Mouse (Mus musculus): ENCODE measurements around the gene Hist1h4m.

DNA sequence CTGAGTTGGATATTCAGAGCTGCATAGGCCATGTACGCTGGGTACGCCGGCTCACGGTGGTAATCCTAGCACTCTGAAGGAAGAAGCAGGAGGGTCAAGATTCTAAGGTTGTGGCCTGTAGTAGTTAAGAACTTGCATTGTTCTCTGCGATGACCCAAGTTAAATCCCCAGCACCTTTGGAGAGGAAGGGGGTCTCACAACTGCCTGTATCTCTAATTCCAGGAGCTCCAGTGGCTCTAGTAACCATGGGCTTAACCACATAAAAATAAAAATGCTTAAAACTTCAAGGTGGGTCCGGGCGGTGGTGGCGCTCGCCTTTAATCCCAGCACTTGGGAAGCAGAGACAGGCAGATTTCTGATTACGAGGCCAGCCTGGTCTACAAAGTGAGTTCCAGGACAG is 18.8 kb downstream of the Hist1h4m start:
- no peak for TF ChIP-seq ZNF384 (IDR thresholded peaks at IDR 0.05; ENCODE audit: low read depth, low read length)
- TF ChIP-seq ZC3H11A (IDR thresholded peaks at IDR 0.05; ENCODE audit: borderline replicate concordance, low read depth, low read length), result no peak
- no peak for TF ChIP-seq MAFK (IDR thresholded peaks at IDR 0.05; ENCODE audit: insufficient read depth, low read depth, low read length)

Measured in ES-E14 (cell line).